Mouse (Mus musculus): ENCODE measurements around the gene Kcna5.

The Kcna5 gene
- long read RNA-seq, experiment 1: 0 reads
- long read RNA-seq, experiment 2, partial matches to known transcripts: 0 of 1 reads
- long read RNA-seq, experiment 2, other reads (novel, unspliced or antisense): 0 of 1 reads

GRCm38 (mm10) chr6:126535208-126535910, at the start of gene Kcna5:
Gene Kcna5, minus strand, starts transcription at chr6:126535412.
- intact Hi-C loops (cut with DNase I): no loop called here

- intact Hi-C loops (cut with DNase I): no loop called here
Observed at GRCm38 (mm10) chr6:126583075-126583474, 47.9 kb upstream of the Kcna5 start.

GRCm38 (mm10) chr6:126581632-126582031, 46.4 kb upstream of the Kcna5 start:
- intact Hi-C loops (cut with DNase I): no loop called here

GRCm38 (mm10) chr6:126580571-126580970, 45.4 kb upstream of the Kcna5 start:
- intact Hi-C loops (cut with DNase I): no loop called here

GRCm38 (mm10) chr6:126577415-126577814, 42.2 kb upstream of the Kcna5 start:
- intact Hi-C loops (cut with DNase I): no loop called here

- intact Hi-C loops (cut with DNase I): no loop called here
Observed at GRCm38 (mm10) chr6:126576566-126576965, 41.4 kb upstream of the Kcna5 start.

GRCm38 (mm10) chr6:126574778-126575177, 39.6 kb upstream of the Kcna5 start:
- intact Hi-C loops (cut with DNase I): no loop called here

GRCm38 (mm10) chr6:126573021-126573420, 37.8 kb upstream of the Kcna5 start:
- intact Hi-C loops (cut with DNase I): no loop called here

- intact Hi-C loops (cut with DNase I): no loop called here
Observed at GRCm38 (mm10) chr6:126569809-126570208, 34.6 kb upstream of the Kcna5 start.

- intact Hi-C loops (cut with DNase I): no loop called here
Observed at GRCm38 (mm10) chr6:126568046-126568830, 33.0 kb upstream of the Kcna5 start.

- intact Hi-C loops (cut with DNase I): no loop called here
Observed at GRCm38 (mm10) chr6:126567326-126567725, 32.1 kb upstream of the Kcna5 start.

GRCm38 (mm10) chr6:126564376-126564775, 29.2 kb upstream of the Kcna5 start:
- intact Hi-C loops (cut with DNase I): no loop called here

GRCm38 (mm10) chr6:126563898-126564297, 28.7 kb upstream of the Kcna5 start:
- intact Hi-C loops (cut with DNase I): loop anchor here (2.0 kb wide), 1 partner anchor 139 kb away; no protein-coding TSS in a partner anchor

GRCm38 (mm10) chr6:126561702-126562101, 26.5 kb upstream of the Kcna5 start:
- intact Hi-C loops (cut with DNase I): loop anchor here (2.0 kb wide), 1 partner anchor 141 kb away; no protein-coding TSS in a partner anchor

- intact Hi-C loops (cut with DNase I): no loop called here
Observed at GRCm38 (mm10) chr6:126560696-126561095, 25.5 kb upstream of the Kcna5 start.

GRCm38 (mm10) chr6:126560036-126560435, 24.8 kb upstream of the Kcna5 start:
- intact Hi-C loops (cut with DNase I): no loop called here

GRCm38 (mm10) chr6:126558276-126558675, 23.1 kb upstream of the Kcna5 start:
- intact Hi-C loops (cut with DNase I): no loop called here

- intact Hi-C loops (cut with DNase I): no loop called here
Observed at GRCm38 (mm10) chr6:126553812-126554211, 18.6 kb upstream of the Kcna5 start.

- intact Hi-C loops (cut with DNase I): loop anchor here (1.0 kb wide), 1 partner anchor 52 kb away; no protein-coding TSS in a partner anchor
Observed at GRCm38 (mm10) chr6:126551862-126552395, 16.7 kb upstream of the Kcna5 start.

GRCm38 (mm10) chr6:126544107-126545036, 9.2 kb upstream of the Kcna5 start:
- intact Hi-C loops (cut with DNase I): no loop called here

GRCm38 (mm10) chr6:126542724-126543123, 7.5 kb upstream of the Kcna5 start:
- intact Hi-C loops (cut with DNase I): no loop called here

Data from adrenal gland (tissue).